Mouse (Mus musculus) limb, embryonic 14.5 days (tissue): ENCODE measurements around the gene Zbtb4. TPM values are rescaled to one million over a fixed set of nuclear protein-coding genes. Genes with fewer than 3 reads are reported as not detected.

ENCODE experiments used
- ATAC-seq: fragments of 200-750 bp; cut with Nextera tagmentation; 2 replicates; pipeline ENCODE4 v1.8.0; 2017; ENCODE audit warnings: low read depth, moderate number of reproducible peaks, moderate TSS enrichment; ENCODE audit not compliant: low FRiP score
- DNase-seq: peaks from one replicate; pipeline ENCODE4 v3.0.0-alpha.2; 2015; ENCODE audit warnings: low spot score
- H3K27ac ChIP-seq: fragments of 300-500 bp; sonication (generic); replicated peaks from 2 replicates; pipeline ENCODE4 v1.5.1; 2014; ENCODE audit warnings: low read depth, mild to moderate bottlenecking, low read length, moderate library complexity, mixed read lengths
- H3K27me3 ChIP-seq: fragments of 300-500 bp; sonication (generic); 2 replicates; pipeline ENCODE4 v1.6.1; 2014; ENCODE audit warnings: low read length, mixed read lengths; ENCODE audit not compliant: control insufficient read depth, insufficient read depth
- H3K36me3 ChIP-seq: fragments of 300-500 bp; sonication (generic); 2 replicates; pipeline ENCODE4 v1.6.1; 2014; ENCODE audit warnings: mild to moderate bottlenecking, low read length, moderate library complexity, mixed read lengths; ENCODE audit not compliant: control insufficient read depth, insufficient read depth
- H3K4me1 ChIP-seq: fragments of 300-500 bp; sonication (generic); 2 replicates; pipeline ENCODE4 v1.6.1; 2014; ENCODE audit warnings: antibody characterized with exemption, low read length, mixed read lengths; ENCODE audit not compliant: control insufficient read depth, insufficient read depth
- H3K4me2 ChIP-seq: fragments of 300-500 bp; sonication (generic); replicated peaks from 2 replicates; pipeline ENCODE4 v1.6.1; 2014; ENCODE audit warnings: low read depth, mild to moderate bottlenecking, low read length, moderate library complexity; ENCODE audit not compliant: severe bottlenecking
- H3K4me3 ChIP-seq: fragments of 300-500 bp; sonication (generic); replicated peaks from 2 replicates; pipeline ENCODE4 v1.5.1; 2014; ENCODE audit warnings: low read length
- H3K9ac ChIP-seq: fragments of 300-500 bp; sonication (generic); 2 replicates; pipeline ENCODE4 v1.6.1; 2014; ENCODE audit warnings: mild to moderate bottlenecking, low read depth, low read length, moderate library complexity; ENCODE audit not compliant: severe bottlenecking
- H3K9me3 ChIP-seq: fragments of 300-500 bp; sonication (generic); 2 replicates; pipeline ENCODE4 v1.6.1; 2016; ENCODE audit warnings: low read length; ENCODE audit not compliant: control insufficient read depth
- POLR2A ChIP-seq: fragments of 200-500 bp; IDR thresholded peaks from 2 replicates; pipeline ENCODE4 v1.8.0; 2012; ENCODE audit warnings: inconsistent platforms, mild to moderate bottlenecking, moderate library complexity, borderline replicate concordance; ENCODE audit not compliant: insufficient read depth, insufficient read length; ENCODE audit errors: extremely low read depth
- WGBS: fragments of 180-500 bp; shearing (Covaris S2); extraction: QIAGEN DNeasy Blood & Tissue Kit; methylation state at CpG from one replicate; pipeline ENCODE4 v1.1.7; 2014; 5-methylcytosine and 5-hydroxymethylcytosine counted together
- polyA plus RNA-seq, 2 experiments: library from polyadenylated mRNA; depleted of rRNA in 1 of 2; stranded (reverse) in 1 of 2; unstranded in 1 of 2; fragments of >200 nt; fragmentation: Nextera tagmentation in 1 of 2; extraction: Ambion mirVana in 1 of 2; gene quantifications; 2 replicates each; pipeline versions ENCODE4 v1.2.1 to v1.2.3; 2012 to 2014

The Zbtb4 gene
- polyA plus RNA-seq, 2 experiments, result 4.1 to 12.8 TPM

- no peak overlapping the region for H3K9ac ChIP-seq
- H3K4me3 ChIP-seq, result no peak overlapping the region
- no peak for TF ChIP-seq POLR2A
- no peak overlapping the region for H3K4me2 ChIP-seq
- peaks cover 6% of the 10 kb centered on the region for H3K4me1 ChIP-seq
- DNase-seq (no peak), ATAC-seq (no peak)
- H3K9me3 ChIP-seq, result no peaks in the 10 kb centered on the region
- no peak overlapping the region for H3K27ac ChIP-seq
- H3K36me3 ChIP-seq, result peaks cover 18% of the 10 kb centered on the region
- WGBS, result 19% methylated on average over 4 of the region's 4 CpGs
- H3K27me3 ChIP-seq, result no peaks in the 10 kb centered on the region
Measured at GRCm38 (mm10) chr11:69781828-69782227, 16.1 kb downstream of the Zbtb4 start.

GRCm38 (mm10) chr11:69784793-69785272 lies 19.1 kb downstream of the Zbtb4 start:
- 35% methylated on average over 15 of the region's 15 CpGs for WGBS

GRCm38 (mm10) chr11:69787306-69787705 lies 21.6 kb downstream of the Zbtb4 start:
- Histone ChIP-seq H3K27ac (no peak overlapping the region), H3K9ac (no peak overlapping the region), H3K4me3 (no peak overlapping the region), H3K36me3 (no peaks in the 10 kb centered on the region), H3K9me3 (no peaks in the 10 kb centered on the region), H3K4me2 (no peak overlapping the region), H3K4me1 (no peaks in the 10 kb centered on the region), H3K27me3 (no peaks in the 10 kb centered on the region)
- DNase-seq (no peak), ATAC-seq (no peak)
- TF ChIP-seq POLR2A, result no peak
- 88% methylated on average over 5 of the region's 5 CpGs for WGBS

More at GRCm38 (mm10) chr11:69784793-69785272, 19.1 kb downstream of the Zbtb4 start:
- Histone ChIP-seq H3K4me2 (peak overlapping the region; percentile 15; the same call in 1 of the 2 replicates), H3K36me3 (no peaks in the 10 kb centered on the region), H3K9ac (no peak overlapping the region), H3K4me1 (no peaks in the 10 kb centered on the region), H3K27me3 (no peaks in the 10 kb centered on the region), H3K4me3 (0 out of 2 replicates have a peak overlapping the region, but pooled peaks have one; percentile 7), H3K9me3 (no peaks in the 10 kb centered on the region), H3K27ac (no peak overlapping the region)
- no peak for ATAC-seq
- no peak for DNase-seq
- no peak for TF ChIP-seq POLR2A

- ATAC-seq (no peak), DNase-seq (no peak)
- WGBS, result 65% methylated on average over 5 of the region's 5 CpGs
- Histone ChIP-seq H3K4me1 (no peaks in the 10 kb centered on the region), H3K4me3 (no peak overlapping the region), H3K36me3 (no peaks in the 10 kb centered on the region), H3K9ac (no peak overlapping the region), H3K4me2 (no peak overlapping the region), H3K27me3 (no peaks in the 10 kb centered on the region), H3K27ac (no peak overlapping the region), H3K9me3 (no peaks in the 10 kb centered on the region)
- no peak for TF ChIP-seq POLR2A
Measured at GRCm38 (mm10) chr11:69789431-69789830, 23.7 kb downstream of the Zbtb4 start.

- Histone ChIP-seq H3K27me3 (no peaks in the 10 kb centered on the region), H3K4me3 (no peak overlapping the region), H3K36me3 (no peaks in the 10 kb centered on the region), H3K4me2 (no peak overlapping the region), H3K4me1 (peaks cover 4% of the 10 kb centered on the region), H3K9me3 (no peaks in the 10 kb centered on the region), H3K9ac (no peak overlapping the region), H3K27ac (no peak overlapping the region)
- WGBS, result 66% methylated on average over 5 of the region's 5 CpGs
- ATAC-seq (no peak), DNase-seq (no peak)
- no peak for TF ChIP-seq POLR2A
Measured at GRCm38 (mm10) chr11:69791420-69791819, 25.7 kb downstream of the Zbtb4 start.

- H3K9me3 ChIP-seq, result no peaks in the 10 kb centered on the region
- H3K4me3 ChIP-seq, result no peak overlapping the region
- ATAC-seq, result no peak
- no peak overlapping the region for H3K27ac ChIP-seq
- no peak overlapping the region for H3K4me2 ChIP-seq
- no peaks in the 10 kb centered on the region for H3K36me3 ChIP-seq
- H3K4me1 ChIP-seq, result peaks cover 4% of the 10 kb centered on the region
- no peak overlapping the region for H3K9ac ChIP-seq
- no peak for TF ChIP-seq POLR2A
- 61% methylated on average over 5 of the region's 5 CpGs for WGBS
- no peak for DNase-seq
- no peaks in the 10 kb centered on the region for H3K27me3 ChIP-seq
Measured at GRCm38 (mm10) chr11:69793429-69793828, 27.7 kb downstream of the Zbtb4 start.
